Mouse (Mus musculus): ENCODE results near the gene Dmwd. TPM values are rescaled to one million over a fixed set of nuclear protein-coding genes. Genes with fewer than 3 reads are reported as not detected.

The Dmwd gene
- total and polyA plus RNA-seq, 3 experiments: 18.3 to 70.3 (median 51.5) TPM

DNA sequence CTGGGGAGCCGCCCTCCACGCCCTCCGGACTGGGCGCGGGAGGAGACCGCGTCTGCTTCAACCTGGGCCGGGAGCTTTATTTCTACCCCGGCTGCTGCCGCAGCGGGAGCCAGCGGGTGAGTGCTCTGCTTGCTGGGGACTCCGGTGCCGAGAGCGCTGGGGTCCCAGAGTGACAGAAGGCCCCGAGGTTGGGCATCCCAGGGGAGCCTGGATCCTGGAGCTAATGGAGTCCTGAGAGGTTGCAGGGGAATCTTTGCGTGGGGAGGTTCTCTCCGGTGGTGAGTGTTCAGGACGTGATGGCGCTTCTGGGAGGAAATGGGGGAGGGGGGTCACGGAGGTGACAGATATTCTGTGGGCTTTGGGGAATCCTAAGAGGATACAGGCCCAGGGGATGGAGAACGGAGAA is 562 bp downstream of the Dmwd start:
- Histone ChIP-seq H3K79me2 (ENCODE audit: control insufficient read depth, insufficient read depth, low read length, poor library complexity) (peaks cover 9% of the 10 kb centered on the region), H3K9ac (ENCODE audit: control insufficient read depth, low read depth, low read length, poor library complexity, severe bottlenecking) (peak overlapping the region; percentile 84), H3K4me3 (ENCODE audit: control insufficient read depth in 1 of 2, insufficient read depth in 1 of 2, low read depth in 2 of 2, low read length in 2 of 2) (peak overlapping the region; percentile 70 to 95), H3K27me3 (ENCODE audit: control insufficient read depth in 1 of 2, insufficient read depth in 2 of 2, low read length in 2 of 2) (no peaks in the 10 kb centered on the region), H3K27ac (ENCODE audit: control insufficient read depth, low read depth, low read length) (peak overlapping the region; percentile 3), H3K4me1 (ENCODE audit: control insufficient read depth in 1 of 2, insufficient read depth in 2 of 2, low read length in 2 of 2) (peaks cover 4 to 20% of the 10 kb centered on the region in 2 experiments), H3K36me3 (ENCODE audit: control insufficient read depth in 1 of 2, insufficient read depth in 2 of 2, low read length in 2 of 2) (peaks cover 0 to 11% of the 10 kb centered on the region in 2 experiments; a peak in 2 of 4 replicates), H3K9me3 (replicated peaks; ENCODE audit: insufficient read depth, low read length) (no peaks in the 10 kb centered on the region)
- no peak for DNase-seq (ENCODE audit: low read depth, low spot score)
- no peak for TF ChIP-seq ZC3H11A (IDR thresholded peaks at IDR 0.05; ENCODE audit: low read depth, low read length)
- TF ChIP-seq CHD1 (IDR thresholded peaks at IDR 0.05; ENCODE audit: low read depth, low read length): 0 out of 2 replicates have a peak, but pooled peaks have one; percentile 16

- peak overlapping the region; percentile 17; the same call in 1 of the 2 replicates for H3K27ac ChIP-seq (ENCODE audit: control insufficient read depth, low read depth, low read length)
- peak overlapping the region; percentile 11; the same call in 1 of the 2 replicates for H3K9ac ChIP-seq (ENCODE audit: control insufficient read depth, low read depth, low read length, poor library complexity, severe bottlenecking)
- no peaks in the 10 kb centered on the region for H3K9me3 ChIP-seq (replicated peaks; ENCODE audit: insufficient read depth, low read length)
- peaks cover 0 to 11% of the 10 kb centered on the region in 2 experiments; a peak in 2 of 4 replicates for H3K36me3 ChIP-seq (ENCODE audit: control insufficient read depth in 1 of 2, insufficient read depth in 2 of 2, low read length in 2 of 2)
- peak overlapping the region; percentile 28 to 70 for H3K4me3 ChIP-seq (ENCODE audit: control insufficient read depth in 1 of 2, insufficient read depth in 1 of 2, low read depth in 2 of 2, low read length in 2 of 2)
- no peak for TF ChIP-seq NRF1 (IDR thresholded peaks at IDR 0.05; ENCODE audit: insufficient read depth, low read depth, low read length, poor library complexity, severe bottlenecking)
- TF ChIP-seq BHLHE40 (IDR thresholded peaks at IDR 0.05; ENCODE audit: borderline replicate concordance, low read depth, low read length): peak; percentile 88
- peak; percentile 95 for TF ChIP-seq RCOR1 (IDR thresholded peaks at IDR 0.05; ENCODE audit: low read depth, low read length)
- no peak for TF ChIP-seq GABPA (IDR thresholded peaks at IDR 0.05; ENCODE audit: low read depth, low read length)
- TF ChIP-seq MXI1 (IDR thresholded peaks at IDR 0.05; ENCODE audit: low read depth, low read length): peak; percentile 41; the same call in 1 of the 2 replicates
- 0 out of 2 replicates have a peak, but pooled peaks have one; percentile 19 for TF ChIP-seq NELFE (IDR thresholded peaks at IDR 0.05; ENCODE audit: low read depth, low read length)
- TF ChIP-seq TCF12 (IDR thresholded peaks at IDR 0.05; ENCODE audit: low read depth, low read length): peak; percentile 60
- peak; percentile 86 for TF ChIP-seq ETS1 (IDR thresholded peaks at IDR 0.05; ENCODE audit: low read depth, low read length)
- TF ChIP-seq SIN3A (IDR thresholded peaks at IDR 0.05; ENCODE audit: low read length): peak; percentile 71
- no peak for TF ChIP-seq CHD2 (IDR thresholded peaks at IDR 0.05; ENCODE audit: low read length)
- TF ChIP-seq MYC (IDR thresholded peaks at IDR 0.05; ENCODE audit: low read depth, low read length): 0 out of 2 replicates have a peak, but pooled peaks have one; percentile 49
- TF ChIP-seq EP300 (IDR thresholded peaks at IDR 0.05; ENCODE audit: low read depth in 1 of 2, low read length in 2 of 2): peak; percentile 77 to 85
- peak; percentile 95 for TF ChIP-seq MAZ (IDR thresholded peaks at IDR 0.05; ENCODE audit: low read depth, low read length)
- TF ChIP-seq MAFK (IDR thresholded peaks at IDR 0.05; ENCODE audit: borderline replicate concordance, low read depth, low read length): peak; percentile 94
- TF ChIP-seq POLR2A (IDR thresholded peaks at IDR 0.05; ENCODE audit: control insufficient read depth in 1 of 2, insufficient read depth in 1 of 2, low read depth in 1 of 2, low read length in 2 of 2, poor library complexity in 1 of 2): peak in 1 of 2 experiments; percentile 36; a peak in 1 of 4 replicates
- no peak for TF ChIP-seq ZKSCAN1 (IDR thresholded peaks at IDR 0.05; ENCODE audit: low read depth, low read length)
- 0 out of 2 replicates have a peak, but pooled peaks have one; percentile 25 for TF ChIP-seq TBP (IDR thresholded peaks at IDR 0.05; ENCODE audit: low read depth, low read length)
- 0 out of 2 replicates have a peak, but pooled peaks have one; percentile 19 for TF ChIP-seq KAT2A (conservative IDR thresholded peaks at IDR 0.05; ENCODE audit: low read depth, low read length)
- peak; percentile 91 for DNase-seq (ENCODE audit: low read depth, low spot score)
- peaks cover 4 to 20% of the 10 kb centered on the region in 2 experiments for H3K4me1 ChIP-seq (ENCODE audit: control insufficient read depth in 1 of 2, insufficient read depth in 2 of 2, low read length in 2 of 2)
- no peaks in the 10 kb centered on the region for H3K27me3 ChIP-seq (ENCODE audit: control insufficient read depth in 1 of 2, insufficient read depth in 2 of 2, low read length in 2 of 2)
- peaks cover 9% of the 10 kb centered on the region for H3K79me2 ChIP-seq (ENCODE audit: control insufficient read depth, insufficient read depth, low read length, poor library complexity)
Measured at GRCm38 (mm10) chr7:19077761-19078160, 1.7 kb downstream of the Dmwd start.

Data from MEL (cell line).